Mouse (Mus musculus): ENCODE data around the gene Twf2.

Gene Twf2

GRCm38 (mm10) chr9:106211680-106212593 is 9.0 kb downstream of the Twf2 start:
- DNase-seq (ENCODE audit: low spot score in 2 of 2), result peak; percentile 77 to 79

GRCm38 (mm10) chr9:106212594-106212981 is 9.7 kb downstream of the Twf2 start:
- DNase-seq (ENCODE audit: low spot score in 2 of 2), result no peak

GRCm38 (mm10) chr9:106215341-106216125 is 12.6 kb downstream of the Twf2 start:
- no peak for DNase-seq (ENCODE audit: low spot score in 2 of 2)

DNA sequence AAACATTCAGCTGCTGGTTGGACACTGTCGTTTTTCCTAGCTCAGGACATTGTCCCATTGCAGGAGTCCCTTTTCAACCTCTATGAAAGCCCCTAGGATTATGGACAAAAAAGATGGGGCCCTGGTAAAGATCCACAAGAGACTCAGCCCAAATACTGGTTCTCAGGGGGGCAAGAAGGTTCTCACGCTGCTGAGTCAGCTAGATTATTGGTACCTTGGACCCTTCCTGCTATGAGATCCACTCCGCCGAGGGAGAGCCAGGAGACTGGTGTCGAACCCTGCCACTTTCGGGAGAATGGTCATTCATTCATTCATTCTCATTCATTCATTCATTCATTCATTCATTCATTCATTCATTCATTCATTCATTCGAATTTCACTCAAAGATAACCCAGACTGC is 14.1 kb downstream of the Twf2 start:
- no peak for DNase-seq (ENCODE audit: low spot score in 2 of 2)

DNA sequence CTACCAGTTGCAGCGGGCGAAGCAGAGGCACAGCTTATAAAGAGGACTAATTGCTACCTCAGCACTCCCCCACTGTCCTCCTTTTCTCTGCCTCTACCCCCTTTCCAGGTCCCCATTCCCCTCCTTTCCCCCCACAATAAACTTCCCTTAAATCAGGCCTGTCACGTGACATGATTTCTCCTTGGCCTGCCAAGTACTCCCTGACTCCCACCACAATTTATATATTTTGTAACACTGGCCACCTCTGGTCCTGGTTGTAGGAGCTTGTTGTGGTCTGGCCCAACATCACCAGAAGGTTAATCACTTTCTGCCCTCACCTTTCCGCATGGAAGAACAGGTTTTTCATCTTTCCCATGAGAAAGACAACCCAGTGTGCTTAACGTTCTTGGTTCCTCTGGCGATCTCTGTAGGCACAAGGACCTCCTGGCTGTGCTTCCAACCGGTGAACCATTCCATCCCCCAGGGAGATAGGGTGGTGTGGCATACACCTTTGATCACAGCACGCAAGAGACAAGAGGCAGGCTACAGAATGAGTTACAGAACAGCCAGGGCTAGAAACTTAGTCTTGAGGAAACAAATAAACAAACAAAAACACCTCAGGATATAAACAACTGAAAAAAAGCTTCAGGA is 18.1 kb downstream of the Twf2 start:
- no peak for DNase-seq (ENCODE audit: low spot score in 2 of 2)

DNA sequence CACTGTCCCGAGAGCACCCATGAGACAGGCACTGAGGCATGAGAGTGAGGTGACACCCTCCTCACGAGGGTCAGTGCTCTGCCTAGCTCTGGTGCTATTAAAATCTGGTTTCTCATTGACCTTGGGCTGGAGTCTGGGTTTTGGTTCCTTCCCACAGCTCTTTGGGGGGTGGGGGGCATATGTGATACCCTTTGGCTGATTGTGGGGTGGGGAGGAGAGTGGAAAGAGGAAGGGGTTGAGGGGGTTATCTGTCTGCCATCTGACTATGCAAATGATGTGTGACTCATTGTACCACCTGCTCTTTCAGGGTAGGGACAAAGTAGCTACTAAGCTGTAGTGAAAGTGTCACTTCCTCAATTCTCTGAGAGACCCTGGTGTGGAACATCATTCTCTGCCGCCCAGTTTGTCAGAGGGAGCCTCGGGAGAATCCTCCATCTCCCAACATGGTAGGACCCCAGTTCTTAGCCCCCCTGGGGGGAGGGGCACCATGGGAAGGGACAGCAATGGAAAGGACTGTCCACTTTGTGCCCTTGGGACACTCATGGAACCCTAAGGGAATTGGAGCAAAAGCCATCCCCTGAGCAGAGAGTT is 19.4 kb downstream of the Twf2 start, which contains the start of gene Tlr9:
Tlr9 (plus strand) TSS at position 338 of the 591 bp plus-strand sequence.
- DNase-seq (ENCODE audit: low spot score in 2 of 2), result no peak

GRCm38 (mm10) chr9:106222994-106223393 is 20.1 kb downstream of the Twf2 start:
- DNase-seq (ENCODE audit: low spot score in 2 of 2), result no peak

GRCm38 (mm10) chr9:106225469-106226150 is 22.7 kb downstream of the Twf2 start:
- no peak for DNase-seq (ENCODE audit: low spot score in 2 of 2)

GRCm38 (mm10) chr9:106226151-106226682 is 23.3 kb downstream of the Twf2 start:
- DNase-seq (ENCODE audit: low spot score in 2 of 2), result peak in 1 of 2 experiments; percentile 32

GRCm38 (mm10) chr9:106227790-106228429 is 25.0 kb downstream of the Twf2 start:
- no peak for DNase-seq (ENCODE audit: low spot score in 2 of 2)

DNA sequence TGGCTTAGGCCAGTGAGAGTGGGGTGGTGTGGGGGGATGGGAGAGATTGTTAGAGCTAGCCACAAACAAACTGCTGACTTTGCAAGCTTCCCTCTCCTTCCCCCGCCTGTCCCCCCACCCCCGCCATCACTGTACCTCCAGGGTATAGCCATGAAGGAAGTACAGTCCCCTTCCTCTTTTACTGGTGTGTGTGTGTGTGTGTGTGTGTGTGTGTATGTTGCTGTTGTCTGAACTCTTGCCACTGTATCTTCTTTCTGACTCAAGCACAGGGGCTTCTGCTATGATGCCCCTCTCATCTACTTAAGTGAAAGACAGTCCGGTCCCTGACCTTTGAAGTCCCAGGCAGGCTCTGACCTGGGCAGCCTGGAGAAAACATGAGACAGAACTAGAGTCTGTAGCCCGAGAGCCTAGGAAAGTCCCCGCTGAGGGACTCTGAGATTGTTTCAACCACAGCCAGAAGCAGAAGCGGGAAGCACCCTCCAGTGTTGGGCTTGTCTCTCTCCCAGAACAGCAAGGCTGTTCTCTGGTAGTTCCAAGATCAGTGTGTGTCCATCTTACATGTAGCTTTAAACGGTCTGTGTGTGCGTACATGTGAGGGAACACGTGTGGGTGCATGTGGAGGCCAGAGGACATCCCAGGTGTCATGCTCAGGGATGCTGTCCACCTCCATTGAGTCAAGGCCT is 27.3 kb downstream of the Twf2 start:
- DNase-seq (ENCODE audit: low spot score in 2 of 2), result no peak

DNA sequence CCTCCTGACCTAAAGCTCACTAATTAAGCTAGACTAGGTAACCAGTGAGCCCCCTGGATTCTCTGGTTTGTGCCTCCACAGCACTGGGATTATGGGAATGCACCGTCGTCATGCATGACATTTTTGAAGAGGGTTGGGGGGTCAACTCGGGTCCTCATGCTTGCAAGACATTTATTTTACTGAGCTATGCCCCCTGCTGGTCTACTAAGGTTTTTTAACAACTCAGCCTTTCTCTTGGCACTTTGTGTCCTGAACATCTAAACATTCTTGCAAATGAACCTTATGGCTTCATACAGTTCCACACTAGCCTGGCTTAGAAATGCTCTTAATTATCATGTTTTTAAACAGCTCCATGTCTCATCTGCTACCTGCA is 27.8 kb downstream of the Twf2 start:
- no peak for DNase-seq (ENCODE audit: low spot score in 2 of 2)

DNA sequence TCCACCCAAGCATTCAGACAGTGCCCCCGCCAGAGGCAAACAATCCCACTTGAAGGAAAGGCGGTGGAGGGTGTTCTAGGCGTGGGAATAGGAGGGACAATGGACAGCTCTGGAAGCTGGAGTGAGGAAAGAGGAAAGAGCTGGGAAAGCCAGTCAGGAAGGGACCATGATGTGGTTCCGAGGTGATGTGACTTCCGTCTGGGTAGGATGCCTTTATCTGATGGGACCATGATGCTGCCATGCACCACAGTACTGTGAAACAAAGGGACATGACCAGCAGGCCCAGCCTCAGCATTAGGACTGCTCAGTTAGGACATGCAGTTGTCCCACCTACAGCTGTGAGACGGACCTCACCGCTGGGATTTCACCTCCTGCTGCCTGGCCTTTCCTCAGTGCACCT is 28.3 kb downstream of the Twf2 start:
- no peak for DNase-seq (ENCODE audit: low spot score in 2 of 2)

DNA sequence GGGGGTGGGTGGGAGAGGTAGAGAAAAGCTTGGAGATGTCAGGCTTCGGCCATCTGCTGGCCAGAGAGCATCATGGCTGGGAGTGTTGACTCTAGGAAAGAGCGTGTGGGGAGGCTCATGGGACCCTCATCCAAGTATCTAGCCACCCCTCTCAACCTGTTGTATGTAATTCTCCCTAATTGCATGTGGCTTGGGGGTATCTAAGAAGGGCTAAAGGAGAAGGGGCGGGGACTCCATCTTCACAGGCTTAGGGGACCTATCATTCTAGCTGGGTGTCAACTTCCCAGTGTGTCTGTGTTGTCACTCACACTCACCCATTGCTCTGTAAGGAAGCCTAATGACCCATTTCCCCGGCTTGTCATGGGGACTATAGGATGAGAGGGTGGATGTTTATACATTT is 28.9 kb downstream of the Twf2 start:
- no peak for DNase-seq (ENCODE audit: low spot score in 2 of 2)

- DNase-seq (ENCODE audit: low spot score in 2 of 2), result no peak
These were observed 30.0 kb downstream of the Twf2 start for GRCm38 (mm10) chr9:106232956-106233355.

- no peak for DNase-seq (ENCODE audit: low spot score in 2 of 2)
These were observed 31.0 kb downstream of the Twf2 start for GRCm38 (mm10) chr9:106233953-106234352.

GRCm38 (mm10) chr9:106235194-106235830 is 32.4 kb downstream of the Twf2 start:
- DNase-seq (ENCODE audit: low spot score in 2 of 2), result no peak

DNA sequence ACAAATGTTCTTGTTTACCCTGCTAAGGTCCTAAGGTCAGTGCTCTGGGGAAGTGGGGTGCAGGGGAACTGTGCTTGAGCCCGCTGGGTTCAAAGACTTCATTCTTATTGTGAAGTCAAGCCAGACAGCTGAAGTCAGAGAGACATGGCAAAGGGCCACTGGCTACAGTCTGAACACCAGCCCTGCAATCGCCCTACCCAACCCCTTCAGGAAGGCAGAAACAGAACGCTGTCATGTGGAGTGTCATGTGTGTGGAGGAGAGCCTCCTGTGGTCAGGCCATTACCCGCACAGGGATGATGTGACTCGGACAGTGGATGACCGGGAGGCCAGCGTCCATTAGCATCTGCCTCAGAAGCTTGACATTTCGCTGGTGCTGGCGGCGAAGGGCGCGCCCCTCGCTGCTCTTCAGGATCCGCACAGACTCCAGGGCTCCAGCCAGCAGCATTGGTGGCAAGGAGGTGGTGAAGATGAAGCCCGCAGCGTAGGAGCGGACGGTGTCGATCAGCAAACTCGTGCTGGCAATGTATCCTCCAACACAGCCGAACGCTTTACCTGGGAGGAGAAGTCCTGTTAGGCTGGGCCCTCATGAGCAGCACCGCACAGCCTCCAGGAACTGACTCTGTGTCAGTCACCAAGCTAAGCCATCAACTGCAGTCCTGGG is 33.4 kb downstream of the Twf2 start:
- DNase-seq (ENCODE audit: low spot score in 2 of 2), result no peak

DNA sequence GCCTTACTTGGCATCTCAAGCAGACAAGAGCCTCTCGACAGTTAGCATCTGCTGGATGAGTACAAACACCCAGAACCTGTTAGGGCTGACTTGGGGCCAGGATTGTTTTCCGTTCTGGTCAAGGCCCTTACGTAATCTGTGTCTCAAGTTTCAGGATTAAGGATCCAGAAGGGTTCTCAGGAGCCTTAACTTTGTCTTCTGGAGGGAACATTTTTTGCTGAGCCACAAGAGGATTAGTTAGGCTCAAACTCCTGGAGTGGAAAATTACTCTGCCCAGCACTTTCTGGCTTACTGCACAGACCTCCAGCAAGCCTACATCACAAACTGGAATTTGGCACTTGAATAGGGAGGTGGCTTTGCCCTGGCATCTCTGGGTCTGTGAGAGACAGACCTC is 33.9 kb downstream of the Twf2 start:
- DNase-seq (ENCODE audit: low spot score in 2 of 2), result no peak
